Mouse (Mus musculus) large intestine, adult 2 months (tissue): Measurements from ENCODE around the gene Bglap. TPM values are rescaled to one million over a fixed set of nuclear protein-coding genes. Genes with fewer than 3 reads are reported as not detected.
"Not testable (repeated sequence)": the region's sequence is repeated elsewhere in the genome, so short reads cannot be mapped to it uniquely, and the experiment has no call there.

Source experiments
- DNase-seq: peaks from one replicate; pipeline ENCODE4 v3.0.0-alpha.2; 2012; ENCODE audit warnings: low read depth, low spot score
- WGBS: fragments of 180-500 bp; shearing (Covaris S2); methylation state at CpG from one replicate; pipeline ENCODE4 v1.1.7; 2018; 5-methylcytosine and 5-hydroxymethylcytosine counted together
- polyA plus RNA-seq: library from polyadenylated mRNA; depleted of rRNA; stranded (reverse); fragments of >200 nt; gene quantifications from 2 replicates; pipeline ENCODE4 v1.2.3, GENCODE M21; 2012

Bglap gene
- polyA plus RNA-seq, 1 experiment: 1.5 TPM

- WGBS: 91% methylated on average over 8 of the region's 8 CpGs
- DNase-seq: no peak
Observed at GRCm38 (mm10) chr3:88395742-88396141, 11.5 kb upstream of the Bglap start.

- WGBS: 93% methylated on average over 6 of the region's 6 CpGs
Observed at GRCm38 (mm10) chr3:88395288-88395687, 11.0 kb upstream of the Bglap start.

GRCm38 (mm10) chr3:88393776-88394375 lies 9.6 kb upstream of the Bglap start:
- DNase-seq: no peak
- 82% methylated on average over 9 of the region's 9 CpGs for WGBS

More at GRCm38 (mm10) chr3:88395288-88395687, 11.0 kb upstream of the Bglap start:
- DNase-seq: no peak

- not testable (repeated sequence) for DNase-seq
- WGBS: 50% methylated on average over 2 of the region's 7 CpGs
Observed at GRCm38 (mm10) chr3:88382383-88382782, 1.9 kb downstream of the Bglap start.

GRCm38 (mm10) chr3:88381389-88382315 lies 2.6 kb downstream of the Bglap start:
- WGBS: 11% methylated on average over 22 of the region's 22 CpGs
- not testable (repeated sequence) for DNase-seq

- not testable (repeated sequence) for DNase-seq
Observed at GRCm38 (mm10) chr3:88378599-88378998, 5.7 kb downstream of the Bglap start, which contains the start of gene Bglap2. Gene Bglap2, minus strand, starts transcription at chr3:88378699.

GRCm38 (mm10) chr3:88376644-88377043 lies 7.6 kb downstream of the Bglap start:
- 40% methylated on average over 6 of the region's 7 CpGs for WGBS
- not testable (repeated sequence) for DNase-seq

More at GRCm38 (mm10) chr3:88378599-88378998, 5.7 kb downstream of the Bglap start, which contains the start of gene Bglap2:
- whole genome bisulfite sequencing: 81% methylated on average over 5 of the region's 5 CpGs

- WGBS: 13% methylated on average over 19 of the region's 19 CpGs
- peak; percentile 21 for DNase-seq
Observed at GRCm38 (mm10) chr3:88375750-88376626, 8.3 kb downstream of the Bglap start.

- WGBS: 71% methylated on average over 9 of the region's 9 CpGs
- not testable (repeated sequence) for DNase-seq
Observed at GRCm38 (mm10) chr3:88372643-88373042, 11.6 kb downstream of the Bglap start, which contains the start of gene Bglap3. Gene Bglap3, minus strand, starts transcription at chr3:88372743.

- DNase-seq: not testable (repeated sequence)
- WGBS: 89% methylated on average over 7 of the region's 7 CpGs
Observed at GRCm38 (mm10) chr3:88368511-88368910, 15.8 kb downstream of the Bglap start.

GRCm38 (mm10) chr3:88367517-88367916 lies 16.7 kb downstream of the Bglap start:
- DNase-seq: not testable (repeated sequence)
- 71% methylated on average over 4 of the region's 7 CpGs for WGBS

- not testable (repeated sequence) for DNase-seq
- WGBS: 7% methylated on average over 22 of the region's 22 CpGs
Observed at GRCm38 (mm10) chr3:88366830-88367428, 17.3 kb downstream of the Bglap start.

- 58% methylated on average over 33 of the region's 34 CpGs for WGBS
- DNase-seq: no peak
Observed at GRCm38 (mm10) chr3:88365705-88366361, 18.4 kb downstream of the Bglap start.

GRCm38 (mm10) chr3:88364337-88364736 lies 19.9 kb downstream of the Bglap start, which contains the start of gene Paqr6:
Gene Paqr6, plus strand, starts transcription at chr3:88364584.
- DNase-seq: no peak
- WGBS: 8% methylated on average over 16 of the region's 16 CpGs

- 34% methylated on average over 4 of the region's 4 CpGs for WGBS
- DNase-seq: no peak
Observed at GRCm38 (mm10) chr3:88363700-88364099, 20.6 kb downstream of the Bglap start.

- no peak for DNase-seq
- WGBS: 81% methylated on average over 2 of the region's 2 CpGs
Observed at GRCm38 (mm10) chr3:88361612-88362313, 22.5 kb downstream of the Bglap start.

- 73% methylated on average over 6 of the region's 6 CpGs for WGBS
- no peak for DNase-seq
Observed at GRCm38 (mm10) chr3:88361096-88361495, 23.2 kb downstream of the Bglap start.

- no peak for DNase-seq
- WGBS: 78% methylated on average over 3 of the region's 3 CpGs
Observed at GRCm38 (mm10) chr3:88359989-88360388, 24.3 kb downstream of the Bglap start.
